Mouse (Mus musculus): ENCODE results near the gene Ubb. TPM values are rescaled to one million over a fixed set of nuclear protein-coding genes. Genes with fewer than 3 reads are reported as not detected.
A peak's percentile ranks its signal among the peaks of the same experiment; 100 is the strongest.

The Ubb gene
- total RNA-seq, 2 experiments from 2014 or later, result 1,560 to 1,622 TPM

GRCm38 (mm10) chr11:62551226-62552119, 502 bp downstream of the Ubb start:
- peak; percentile 94 for DNase-seq
- intact Hi-C loops (cut with DNase I), result no loop called here

- intact Hi-C loops (cut with DNase I), result no loop called here
- no peak for DNase-seq
Measured at GRCm38 (mm10) chr11:62553186-62553585, 2.2 kb downstream of the Ubb start.

GRCm38 (mm10) chr11:62553633-62554032, 2.7 kb downstream of the Ubb start:
- DNase-seq, result no peak
- intact Hi-C loops (cut with DNase I), result no loop called here

GRCm38 (mm10) chr11:62554163-62554855, 3.3 kb downstream of the Ubb start:
- intact Hi-C loops (cut with DNase I), result no loop called here
- DNase-seq, result no peak

GRCm38 (mm10) chr11:62554934-62555517, 4.1 kb downstream of the Ubb start:
- intact Hi-C loops (cut with DNase I), result no loop called here
- DNase-seq, result no peak

GRCm38 (mm10) chr11:62555896-62556412, 5.0 kb downstream of the Ubb start:
- DNase-seq, result no peak
- intact Hi-C loops (cut with DNase I), result no loop called here

GRCm38 (mm10) chr11:62557205-62557604, 6.2 kb downstream of the Ubb start:
- no peak for DNase-seq
- intact Hi-C loops (cut with DNase I), result no loop called here

- no peak for DNase-seq
- intact Hi-C loops (cut with DNase I), result no loop called here
Measured at GRCm38 (mm10) chr11:62558152-62558551, 7.2 kb downstream of the Ubb start.

- DNase-seq, result no peak
- intact Hi-C loops (cut with DNase I), result no loop called here
Measured at GRCm38 (mm10) chr11:62558961-62559646, 8.1 kb downstream of the Ubb start.

- intact Hi-C loops (cut with DNase I), result no loop called here
- DNase-seq, result no peak
Measured at GRCm38 (mm10) chr11:62560463-62561016, 9.6 kb downstream of the Ubb start.

- intact Hi-C loops (cut with DNase I), result no loop called here
Measured at GRCm38 (mm10) chr11:62563590-62563989, 12.6 kb downstream of the Ubb start.

GRCm38 (mm10) chr11:62565747-62566146, 14.8 kb downstream of the Ubb start:
- DNase-seq, result no peak
- intact Hi-C loops (cut with DNase I), result no loop called here

More at GRCm38 (mm10) chr11:62563590-62563989, 12.6 kb downstream of the Ubb start:
- no peak for DNase-seq

GRCm38 (mm10) chr11:62566211-62566610, 15.2 kb downstream of the Ubb start:
- no peak for DNase-seq
- intact Hi-C loops (cut with DNase I), result no loop called here

- intact Hi-C loops (cut with DNase I), result no loop called here
- DNase-seq, result no peak
Measured at GRCm38 (mm10) chr11:62568300-62568699, 17.3 kb downstream of the Ubb start.

- intact Hi-C loops (cut with DNase I), result no loop called here
- DNase-seq, result no peak
Measured at GRCm38 (mm10) chr11:62573959-62574702, 23.2 kb downstream of the Ubb start, which contains the start of gene Trpv2. Gene Trpv2 (plus strand): TSS chr11:62574486.

GRCm38 (mm10) chr11:62574703-62575085, 23.7 kb downstream of the Ubb start:
- intact Hi-C loops (cut with DNase I), result no loop called here
- DNase-seq, result no peak

GRCm38 (mm10) chr11:62575297-62575658, 24.3 kb downstream of the Ubb start:
- intact Hi-C loops (cut with DNase I), result no loop called here
- DNase-seq, result peak; percentile 92

GRCm38 (mm10) chr11:62575659-62576438, 24.9 kb downstream of the Ubb start:
- intact Hi-C loops (cut with DNase I), result no loop called here
- DNase-seq, result peak; percentile 72

Measured in left cerebral cortex, postnatal 4 days (tissue).